Mouse (Mus musculus): ENCODE data around the gene Ubl7.

- no peak for TF ChIP-seq ZNF384 (IDR thresholded peaks at IDR 0.05; ENCODE audit: low read depth, low read length)
- no peak for TF ChIP-seq MAFK (IDR thresholded peaks at IDR 0.05; ENCODE audit: insufficient read depth, low read depth, low read length)
- no peak for TF ChIP-seq HCFC1 (IDR thresholded peaks at IDR 0.05; ENCODE audit: borderline replicate concordance, insufficient read depth, low read length)
- no peak for TF ChIP-seq ZC3H11A (IDR thresholded peaks at IDR 0.05; ENCODE audit: borderline replicate concordance, low read depth, low read length)
- no peak for TF ChIP-seq CHD2 (IDR thresholded peaks at IDR 0.05; ENCODE audit: low read depth, low read length)
These were observed 21.5 kb downstream of the Ubl7 start for GRCm38 (mm10) chr9:57932253-57932652.
